Mouse (Mus musculus) thymus, adult 2 months (tissue): ENCODE results near the gene Atxn1.

Experiments
- CTCF ChIP-seq: fragments of 200-500 bp; IDR thresholded peaks from 2 replicates; pipeline ENCODE4 v1.5.1; 2012; ENCODE audit warnings: mild to moderate bottlenecking, control low read depth, low read length, moderate library complexity, borderline replicate concordance; ENCODE audit not compliant: control insufficient read depth, poor library complexity, insufficient read depth; ENCODE audit errors: extremely low read depth
- POLR2A ChIP-seq: fragments of 200-500 bp; IDR thresholded peaks from 2 replicates; pipeline ENCODE4 v1.6.1; 2012; ENCODE audit warnings: mild to moderate bottlenecking, low read length, control low read depth, moderate library complexity; ENCODE audit not compliant: control insufficient read depth, poor library complexity, insufficient read depth; ENCODE audit errors: extremely low read depth

DNA sequence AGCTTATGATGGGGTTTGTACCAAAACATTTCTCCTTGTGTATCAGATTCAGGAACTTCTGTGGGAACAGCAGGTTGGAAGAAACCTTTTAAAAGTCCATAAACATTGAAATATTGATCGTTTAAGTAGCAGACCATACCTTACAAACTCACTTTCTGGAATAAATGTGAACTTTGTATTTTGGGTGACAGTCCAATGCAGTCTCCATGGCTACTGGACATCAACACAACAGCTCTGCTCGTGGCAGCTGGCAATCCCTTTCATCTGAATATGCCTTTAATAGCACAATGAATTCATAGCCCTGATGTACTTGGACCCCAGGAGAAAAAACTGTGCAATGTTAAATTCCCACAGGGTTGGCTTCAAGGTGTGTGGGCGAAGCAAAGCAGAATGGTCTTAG is 302.6 kb downstream of the Atxn1 start:
- no peak for TF ChIP-seq POLR2A
- TF ChIP-seq CTCF, result no peak
